Mouse (Mus musculus): ENCODE results near the gene Cdipt. TPM values are rescaled to one million over a fixed set of nuclear protein-coding genes. Genes with fewer than 3 reads are reported as not detected.

Gene Cdipt
- polyA plus RNA-seq, 1 experiment from 2014 or later, result 69.5 TPM

GRCm38 (mm10) chr7:126950647-126951615 is 24.8 kb upstream of the Cdipt start:
- peaks cover 58% of the 10 kb centered on the region for H3K27me3 ChIP-seq (replicated peaks)
- no peak overlapping the region for H3K27ac ChIP-seq (replicated peaks)
- no peak for ATAC-seq (ENCODE audit: extremely low read depth, insufficient number of reproducible peaks, low FRiP score, low TSS enrichment)
- no peaks in the 10 kb centered on the region for H3K9me3 ChIP-seq
- H3K9ac ChIP-seq, result no peak overlapping the region
- H3K4me2 ChIP-seq, result peak overlapping the region; percentile 99
- H3K4me3 ChIP-seq, result peak overlapping the region; percentile 59; the same call in 1 of the 2 replicates
- WGBS, result 6% methylated on average over 26 of the region's 26 CpGs
- peaks cover 15% of the 10 kb centered on the region for H3K4me1 ChIP-seq
- 0 out of 2 replicates have a peak, but pooled peaks cover 8% of the 10 kb centered on the region for H3K36me3 ChIP-seq

- ATAC-seq (ENCODE audit: extremely low read depth, insufficient number of reproducible peaks, low FRiP score, low TSS enrichment), result no peak
- Histone ChIP-seq H3K4me2 (no peak overlapping the region), H3K36me3 (0 out of 2 replicates have a peak, but pooled peaks cover 8% of the 10 kb centered on the region), H3K27ac (replicated peaks) (no peak overlapping the region), H3K4me3 (no peak overlapping the region), H3K9me3 (no peaks in the 10 kb centered on the region), H3K9ac (no peak overlapping the region), H3K4me1 (peaks cover 15% of the 10 kb centered on the region), H3K27me3 (replicated peaks) (peaks cover 58% of the 10 kb centered on the region)
- WGBS, result 3% methylated on average over 4 of the region's 4 CpGs
Measured at GRCm38 (mm10) chr7:126951741-126952140, 24.0 kb upstream of the Cdipt start.

- WGBS, result 1% methylated on average over 8 of the region's 8 CpGs
- no peak for ATAC-seq (ENCODE audit: extremely low read depth, insufficient number of reproducible peaks, low FRiP score, low TSS enrichment)
Measured at GRCm38 (mm10) chr7:126952646-126953045, 23.1 kb upstream of the Cdipt start.

GRCm38 (mm10) chr7:126955125-126955524 is 20.6 kb upstream of the Cdipt start:
- H3K4me1 ChIP-seq, result peaks cover 5% of the 10 kb centered on the region
- peaks cover 46% of the 10 kb centered on the region for H3K27me3 ChIP-seq (replicated peaks)
- no peak overlapping the region for H3K4me3 ChIP-seq
- no peak for ATAC-seq (ENCODE audit: extremely low read depth, insufficient number of reproducible peaks, low FRiP score, low TSS enrichment)
- H3K36me3 ChIP-seq, result no peaks in the 10 kb centered on the region
- no peak overlapping the region for H3K27ac ChIP-seq (replicated peaks)
- H3K9me3 ChIP-seq, result no peaks in the 10 kb centered on the region
- H3K4me2 ChIP-seq, result no peak overlapping the region
- H3K9ac ChIP-seq, result no peak overlapping the region
- WGBS, result 60% methylated on average over 3 of the region's 3 CpGs

More at GRCm38 (mm10) chr7:126952646-126953045, 23.1 kb upstream of the Cdipt start:
- Histone ChIP-seq H3K4me1 (peaks cover 15% of the 10 kb centered on the region), H3K27me3 (replicated peaks) (peaks cover 62% of the 10 kb centered on the region), H3K4me2 (no peak overlapping the region), H3K27ac (replicated peaks) (no peak overlapping the region), H3K4me3 (no peak overlapping the region), H3K36me3 (0 out of 2 replicates have a peak, but pooled peaks cover under 1% of the 10 kb centered on the region), H3K9me3 (no peaks in the 10 kb centered on the region), H3K9ac (no peak overlapping the region)

GRCm38 (mm10) chr7:126959780-126960179 is 15.9 kb upstream of the Cdipt start:
- WGBS, result 62% methylated on average over 9 of the region's 9 CpGs
- no peaks in the 10 kb centered on the region for H3K9me3 ChIP-seq
- H3K4me3 ChIP-seq, result no peak overlapping the region
- H3K36me3 ChIP-seq, result no peaks in the 10 kb centered on the region
- H3K27me3 ChIP-seq (replicated peaks), result peaks cover 45% of the 10 kb centered on the region
- no peak overlapping the region for H3K27ac ChIP-seq (replicated peaks)
- no peak for ATAC-seq (ENCODE audit: extremely low read depth, insufficient number of reproducible peaks, low FRiP score, low TSS enrichment)
- no peak overlapping the region for H3K9ac ChIP-seq
- H3K4me1 ChIP-seq, result peaks cover 5% of the 10 kb centered on the region; the same call in 1 of the 2 replicates
- no peak overlapping the region for H3K4me2 ChIP-seq

- peaks cover 5% of the 10 kb centered on the region; the same call in 1 of the 2 replicates for H3K4me1 ChIP-seq
- no peak overlapping the region for H3K27ac ChIP-seq (replicated peaks)
- no peaks in the 10 kb centered on the region for H3K9me3 ChIP-seq
- peaks cover 45% of the 10 kb centered on the region for H3K27me3 ChIP-seq (replicated peaks)
- no peaks in the 10 kb centered on the region for H3K36me3 ChIP-seq
- no peak overlapping the region for H3K9ac ChIP-seq
- H3K4me2 ChIP-seq, result no peak overlapping the region
- 73% methylated on average over 5 of the region's 5 CpGs for WGBS
- no peak for ATAC-seq (ENCODE audit: extremely low read depth, insufficient number of reproducible peaks, low FRiP score, low TSS enrichment)
- no peak overlapping the region for H3K4me3 ChIP-seq
Measured at GRCm38 (mm10) chr7:126961095-126961494, 14.6 kb upstream of the Cdipt start.

- peaks cover 5% of the 10 kb centered on the region; the same call in 1 of the 2 replicates for H3K4me1 ChIP-seq
- ATAC-seq (ENCODE audit: extremely low read depth, insufficient number of reproducible peaks, low FRiP score, low TSS enrichment), result no peak
- no peak overlapping the region for H3K27ac ChIP-seq (replicated peaks)
- H3K4me3 ChIP-seq, result no peak overlapping the region
- H3K9me3 ChIP-seq, result no peaks in the 10 kb centered on the region
- no peaks in the 10 kb centered on the region for H3K36me3 ChIP-seq
- WGBS, result 81% methylated on average over 4 of the region's 4 CpGs
- H3K27me3 ChIP-seq (replicated peaks), result peaks cover 45% of the 10 kb centered on the region
- H3K4me2 ChIP-seq, result no peak overlapping the region
- H3K9ac ChIP-seq, result no peak overlapping the region
Measured at GRCm38 (mm10) chr7:126961965-126962364, 13.7 kb upstream of the Cdipt start.

- ATAC-seq (ENCODE audit: extremely low read depth, insufficient number of reproducible peaks, low FRiP score, low TSS enrichment), result no peak
- Histone ChIP-seq H3K27me3 (replicated peaks) (peaks cover 39% of the 10 kb centered on the region), H3K36me3 (no peaks in the 10 kb centered on the region), H3K4me2 (no peak overlapping the region), H3K4me1 (peaks cover 5% of the 10 kb centered on the region; the same call in 1 of the 2 replicates), H3K27ac (replicated peaks) (no peak overlapping the region), H3K9me3 (no peaks in the 10 kb centered on the region), H3K4me3 (no peak overlapping the region), H3K9ac (no peak overlapping the region)
- 25% methylated on average over 19 of the region's 19 CpGs for WGBS
Measured at GRCm38 (mm10) chr7:126963548-126964286, 12.0 kb upstream of the Cdipt start.

- 45% methylated on average over 3 of the region's 3 CpGs for WGBS
- Histone ChIP-seq H3K9me3 (no peaks in the 10 kb centered on the region), H3K9ac (no peak overlapping the region), H3K36me3 (no peaks in the 10 kb centered on the region), H3K27me3 (replicated peaks) (peaks cover 39% of the 10 kb centered on the region), H3K27ac (replicated peaks) (no peak overlapping the region), H3K4me1 (peaks cover 5% of the 10 kb centered on the region; the same call in 1 of the 2 replicates), H3K4me3 (no peak overlapping the region), H3K4me2 (no peak overlapping the region)
- ATAC-seq (ENCODE audit: extremely low read depth, insufficient number of reproducible peaks, low FRiP score, low TSS enrichment), result no peak
Measured at GRCm38 (mm10) chr7:126965568-126965967, 10.1 kb upstream of the Cdipt start.

- no peaks in the 10 kb centered on the region for H3K9me3 ChIP-seq
- peaks cover 5% of the 10 kb centered on the region; the same call in 1 of the 2 replicates for H3K4me1 ChIP-seq
- H3K4me2 ChIP-seq, result no peak overlapping the region
- H3K36me3 ChIP-seq, result no peaks in the 10 kb centered on the region
- 65% methylated on average over 6 of the region's 6 CpGs for WGBS
- no peak overlapping the region for H3K4me3 ChIP-seq
- no peak overlapping the region for H3K27ac ChIP-seq (replicated peaks)
- no peak for ATAC-seq (ENCODE audit: extremely low read depth, insufficient number of reproducible peaks, low FRiP score, low TSS enrichment)
- H3K27me3 ChIP-seq (replicated peaks), result peaks cover 24% of the 10 kb centered on the region
- H3K9ac ChIP-seq, result no peak overlapping the region
Measured at GRCm38 (mm10) chr7:126967361-126967760, 8.4 kb upstream of the Cdipt start.

GRCm38 (mm10) chr7:126975493-126975892 is 221 bp upstream of the Cdipt start:
- Histone ChIP-seq H3K4me2 (peak overlapping the region; percentile 92), H3K9me3 (no peaks in the 10 kb centered on the region), H3K4me1 (peaks cover 16% of the 10 kb centered on the region), H3K27me3 (replicated peaks) (no peaks in the 10 kb centered on the region), H3K4me3 (peak overlapping the region; percentile 97), H3K9ac (peak overlapping the region; percentile 73), H3K36me3 (peaks cover 28% of the 10 kb centered on the region), H3K27ac (replicated peaks) (no peak overlapping the region)
- ATAC-seq (ENCODE audit: extremely low read depth, insufficient number of reproducible peaks, low FRiP score, low TSS enrichment), result no peak
- 11% methylated on average over 8 of the region's 8 CpGs for WGBS

Data from heart, embryonic 13.5 days (tissue).